Mouse (Mus musculus): ENCODE results near the gene Ppp4r3b. TPM values are rescaled to one million over a fixed set of nuclear protein-coding genes. Genes with fewer than 3 reads are reported as not detected.

The Ppp4r3b gene
- 2.6 and 2.9 TPM in 2 replicates for polyA plus RNA-seq (2012; rRNA removed; ENCODE audit: low replicate concordance)

DNA sequence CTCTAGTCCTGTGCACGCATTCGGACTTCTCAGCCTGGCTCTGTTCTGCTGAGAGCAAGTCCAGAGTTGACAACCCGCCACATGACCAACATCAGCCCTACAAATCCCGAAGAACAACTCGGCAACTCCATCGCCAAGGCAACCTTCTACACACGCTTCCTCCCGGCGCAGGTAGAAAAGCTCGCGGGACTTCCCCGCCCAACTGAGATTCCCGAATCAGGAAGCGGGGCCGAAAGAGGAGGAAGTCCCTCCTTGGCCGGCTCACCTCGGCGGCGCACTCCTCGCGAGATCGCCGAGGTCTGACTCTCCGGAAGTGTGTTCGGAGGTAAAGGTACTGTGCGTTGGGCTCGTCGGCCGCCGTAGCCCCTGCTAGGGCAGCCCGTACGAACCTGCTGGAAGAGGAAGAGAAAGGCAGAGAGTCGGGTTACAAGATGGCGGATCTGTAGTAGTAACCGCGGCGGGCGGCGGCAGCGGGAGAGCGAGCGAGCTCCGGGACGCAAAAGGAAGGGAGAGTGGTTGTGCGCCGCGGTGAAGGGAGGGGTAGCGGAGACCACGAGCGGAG is at the start of gene Ppp4r3b:
TSS of gene Ppp4r3b (plus strand) at position 328 of the 562 bp plus-strand sequence.

GRCm38 (mm10) chr11:29130385-29131355 is 42.0 kb upstream of the Ppp4r3b start, which contains the start of gene Pnpt1:
TSS of gene Pnpt1 (plus strand) at chr11:29130744.

GRCm38 (mm10) chr11:29246883-29247650 is 74.4 kb downstream of the Ppp4r3b start, which contains the start of gene Cfap36:
TSS of gene Cfap36 (minus strand) at chr11:29247409.

Other genes with a start within 250 kb of the Ppp4r3b start
- gene Pnpt1, start 42.1 kb upstream of the Ppp4r3b start, polyA plus RNA-seq (2012; rRNA removed; ENCODE audit: low replicate concordance): 1.6 and 9.9 TPM in 2 replicates
- 0.15 and 0.30 TPM in 2 replicates for gene Cfap36, start 74.5 kb downstream of the Ppp4r3b start, polyA plus RNA-seq (2012; rRNA removed; ENCODE audit: low replicate concordance)
- gene Ccdc88a, start 200.8 kb downstream of the Ppp4r3b start, polyA plus RNA-seq (2012; rRNA removed; ENCODE audit: low replicate concordance): 0.19 and 0.40 TPM in 2 replicates

All from duodenum, adult 2 months (tissue).